Mouse (Mus musculus): ENCODE data around the gene Gm20708.

DNA sequence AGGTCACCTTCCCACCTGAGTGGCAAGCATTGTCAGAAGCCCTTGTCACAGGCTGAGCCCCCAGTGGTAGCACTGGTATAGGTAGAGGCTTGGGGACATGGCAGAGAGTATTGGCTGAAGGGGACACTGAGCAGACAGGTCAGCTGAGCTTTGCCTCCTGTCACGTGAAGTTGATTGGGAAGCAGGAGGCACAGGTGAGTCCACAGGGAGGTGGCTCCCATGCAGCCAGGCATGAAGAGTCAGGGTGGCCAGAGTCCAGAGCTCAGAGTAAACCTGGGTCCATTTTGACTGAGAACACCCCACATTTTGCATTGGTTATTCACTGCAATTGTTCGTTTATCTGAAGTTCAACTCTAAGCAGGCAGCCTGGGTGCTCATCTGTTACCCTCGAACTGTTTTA lies 43.4 kb downstream of the Gm20708 start:
- TF ChIP-seq CTCF (IDR thresholded peaks at IDR 0.05; ENCODE audit: low read depth, low read length) (no peak), EP300 (IDR thresholded peaks at IDR 0.05; ENCODE audit: insufficient read depth, low read depth, low read length) (no peak), POLR2A (IDR thresholded peaks at IDR 0.05; ENCODE audit: insufficient read depth, low read length) (no peak)

Measured in ES-Bruce4 (cell line).